Mouse (Mus musculus) intestine, embryonic 15.5 days (tissue): ENCODE measurements around the gene Fat3. TPM values are rescaled to one million over a fixed set of nuclear protein-coding genes. Genes with fewer than 3 reads are reported as not detected.

ENCODE experiments used
- ATAC-seq: fragments of 200-750 bp; cut with Nextera tagmentation; 2 replicates; pipeline ENCODE4 v1.8.0; 2017; ENCODE audit warnings: moderate TSS enrichment, moderate library complexity
- H3K27ac ChIP-seq: fragments of 300-500 bp; sonication (generic); 2 replicates; pipeline ENCODE4 v1.5.1; 2015; ENCODE audit warnings: mild to moderate bottlenecking, inconsistent platforms
- H3K27me3 ChIP-seq: fragments of 300-500 bp; sonication (generic); replicated peaks from 2 replicates; pipeline ENCODE4 v1.6.1; 2015; ENCODE audit warnings: inconsistent platforms
- H3K36me3 ChIP-seq: fragments of 300-500 bp; sonication (generic); 2 replicates; pipeline ENCODE4 v1.6.1; 2015; ENCODE audit warnings: inconsistent platforms
- H3K4me1 ChIP-seq: fragments of 300-500 bp; sonication (generic); replicated peaks from 2 replicates; pipeline ENCODE4 v1.6.1; 2015; ENCODE audit warnings: inconsistent platforms
- H3K4me2 ChIP-seq: fragments of 300-500 bp; sonication (generic); replicated peaks from 2 replicates; pipeline ENCODE4 v1.6.1; 2015; ENCODE audit warnings: mild to moderate bottlenecking, inconsistent platforms
- H3K4me3 ChIP-seq: fragments of 300-500 bp; sonication (generic); replicated peaks from 2 replicates; pipeline ENCODE4 v1.5.1; 2015; ENCODE audit warnings: inconsistent platforms
- H3K9ac ChIP-seq: fragments of 300-500 bp; sonication (generic); 2 replicates; pipeline ENCODE4 v1.6.1; 2015; ENCODE audit warnings: inconsistent platforms
- H3K9me3 ChIP-seq: fragments of 300-500 bp; sonication (generic); 2 replicates; pipeline ENCODE4 v1.6.1; 2016; ENCODE audit warnings: inconsistent platforms
- WGBS: fragments of 180-500 bp; shearing (Covaris S2); methylation state at CpG from one replicate; pipeline ENCODE4 v1.1.7; 2015; 5-methylcytosine and 5-hydroxymethylcytosine counted together
- polyA plus RNA-seq: library from polyadenylated mRNA; unstranded; fragments of >200 nt; fragmentation: Nextera tagmentation; extraction: Ambion mirVana; gene quantifications from 2 replicates; pipeline ENCODE4 v1.2.1, GENCODE M21; 2015

The Fat3 gene
- polyA plus RNA-seq, 1 experiment from 2014 or later: 0.46 TPM

DNA sequence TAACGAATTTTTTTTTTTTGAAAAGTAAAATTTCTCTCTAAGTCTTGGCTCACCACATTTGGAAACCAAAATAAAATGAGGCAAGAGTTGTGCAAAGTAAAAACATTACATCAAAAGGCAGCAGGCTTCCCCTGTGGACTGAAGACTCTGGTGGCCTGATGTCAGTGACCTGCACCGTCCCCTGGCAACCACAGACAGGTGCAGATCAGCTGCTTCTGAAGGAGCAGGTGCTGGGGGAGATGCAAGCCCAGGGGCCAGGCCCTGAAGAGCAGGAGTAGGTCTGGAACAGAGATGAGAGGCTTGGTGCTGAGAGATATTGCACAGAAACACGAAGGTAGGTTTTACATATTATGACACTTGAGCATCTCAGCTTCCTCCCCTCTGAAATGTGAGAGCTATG lies 289.6 kb downstream of the Fat3 start:
- H3K4me2 ChIP-seq: no peak overlapping the region
- no peaks in the 10 kb centered on the region for H3K36me3 ChIP-seq
- 82% methylated on average over 3 of the region's 3 CpGs for WGBS
- H3K9ac ChIP-seq: no peak overlapping the region
- peaks cover 4% of the 10 kb centered on the region for H3K4me1 ChIP-seq
- H3K27ac ChIP-seq: no peak overlapping the region
- no peaks in the 10 kb centered on the region for H3K9me3 ChIP-seq
- ATAC-seq: no peak
- no peaks in the 10 kb centered on the region for H3K27me3 ChIP-seq
- no peak overlapping the region for H3K4me3 ChIP-seq

DNA sequence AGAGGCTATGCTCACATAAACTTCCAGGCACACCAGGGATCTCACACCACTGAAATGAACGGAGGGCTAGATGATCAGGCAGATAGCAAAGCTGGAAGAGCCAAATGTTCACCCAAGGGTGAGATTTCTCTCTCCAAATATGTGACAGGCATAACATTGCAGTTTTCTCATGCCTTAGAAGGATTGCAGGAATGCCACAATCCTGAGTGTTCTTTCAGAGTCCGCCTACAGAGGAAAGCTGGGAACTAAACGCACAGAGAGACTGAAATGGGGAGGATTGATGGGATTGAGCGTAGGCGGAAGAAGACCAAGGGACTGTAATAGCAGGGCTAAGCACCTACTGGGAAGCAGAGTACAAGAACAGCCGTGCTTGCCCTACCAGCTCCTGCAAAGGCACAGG lies 298.8 kb downstream of the Fat3 start:
- Histone ChIP-seq H3K4me2 (no peak overlapping the region), H3K27me3 (no peaks in the 10 kb centered on the region), H3K4me1 (no peaks in the 10 kb centered on the region), H3K27ac (no peak overlapping the region), H3K36me3 (no peaks in the 10 kb centered on the region), H3K9ac (no peak overlapping the region), H3K4me3 (no peak overlapping the region), H3K9me3 (no peaks in the 10 kb centered on the region)
- WGBS: 64% methylated on average over 6 of the region's 6 CpGs
- no peak for ATAC-seq

DNA sequence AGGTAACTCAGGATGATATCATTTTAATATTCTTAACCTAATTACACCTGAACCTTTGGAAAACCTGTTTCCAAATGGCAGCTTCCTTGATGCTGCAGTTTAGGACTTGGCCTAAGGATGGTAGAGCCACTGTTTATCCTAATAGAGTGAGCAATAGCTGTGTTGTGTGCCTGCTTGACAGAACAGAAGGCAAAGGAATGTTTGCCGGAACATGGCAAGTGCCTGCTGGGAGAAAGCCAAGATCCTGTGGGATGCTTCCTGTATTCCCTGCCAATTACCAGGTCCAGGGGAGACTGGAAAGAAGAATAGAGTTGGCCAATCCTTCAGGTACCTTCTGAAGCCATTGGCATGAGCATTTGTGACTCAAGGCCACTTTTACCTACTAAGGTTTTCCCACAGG lies 300.1 kb downstream of the Fat3 start:
- H3K9ac ChIP-seq: no peak overlapping the region
- H3K4me3 ChIP-seq: no peak overlapping the region
- H3K4me2 ChIP-seq: no peak overlapping the region
- no peaks in the 10 kb centered on the region for H3K9me3 ChIP-seq
- H3K36me3 ChIP-seq: no peaks in the 10 kb centered on the region
- no peaks in the 10 kb centered on the region for H3K27me3 ChIP-seq
- WGBS: 52% methylated on average over 1 of the region's 1 CpGs
- H3K27ac ChIP-seq: no peak overlapping the region
- no peak for ATAC-seq
- no peaks in the 10 kb centered on the region for H3K4me1 ChIP-seq

DNA sequence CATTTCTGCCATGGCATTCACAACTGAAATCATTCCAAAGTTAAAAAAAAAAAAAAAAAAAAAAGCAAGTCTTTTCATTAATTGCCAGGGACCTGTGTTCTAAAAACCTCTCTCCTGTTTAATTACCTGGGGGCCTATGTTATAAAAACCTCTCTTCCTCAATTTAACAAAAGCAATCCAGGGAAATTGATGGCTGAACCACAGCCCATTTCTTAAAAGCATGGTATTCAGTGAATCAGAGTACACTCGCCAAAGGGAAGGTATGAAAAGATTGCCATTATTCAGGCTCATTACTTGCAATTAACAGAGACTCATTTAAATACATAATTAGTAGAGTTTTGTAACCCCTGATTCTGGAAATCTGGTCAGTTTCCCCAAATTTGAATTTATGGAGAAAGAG lies 314.6 kb downstream of the Fat3 start:
- no peaks in the 10 kb centered on the region for H3K27me3 ChIP-seq
- WGBS: 93% methylated on average over 1 of the region's 1 CpGs

DNA sequence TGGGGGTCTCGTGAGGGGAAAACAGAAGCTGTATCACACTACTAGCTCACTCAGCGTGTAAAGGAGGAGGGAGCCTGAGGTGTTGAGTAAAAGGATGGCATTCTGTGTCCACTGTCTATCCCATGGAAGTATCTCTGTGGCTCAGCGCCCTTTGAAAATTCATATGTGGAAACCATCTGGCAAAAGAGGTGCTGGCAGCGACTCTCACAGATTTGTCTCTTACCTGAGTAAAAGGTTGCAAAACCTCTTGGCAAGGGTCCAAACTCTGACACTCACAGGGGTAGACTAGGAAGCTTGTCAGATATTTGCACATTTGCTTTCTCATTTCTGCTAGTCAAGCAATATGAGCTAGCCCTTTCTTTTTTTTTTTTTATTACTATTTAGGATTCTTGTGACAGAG lies 331.8 kb downstream of the Fat3 start:
- Histone ChIP-seq H3K4me2 (no peak overlapping the region), H3K4me3 (no peak overlapping the region), H3K27ac (no peak overlapping the region), H3K36me3 (no peaks in the 10 kb centered on the region), H3K27me3 (no peaks in the 10 kb centered on the region), H3K9me3 (no peaks in the 10 kb centered on the region), H3K4me1 (no peaks in the 10 kb centered on the region), H3K9ac (no peak overlapping the region)
- 83% methylated on average over 4 of the region's 4 CpGs for WGBS
- no peak for ATAC-seq

More for the DNA sequence above, 314.6 kb downstream of the Fat3 start:
- Histone ChIP-seq H3K4me1 (no peaks in the 10 kb centered on the region), H3K9ac (no peak overlapping the region), H3K9me3 (no peaks in the 10 kb centered on the region), H3K4me2 (no peak overlapping the region), H3K4me3 (no peak overlapping the region), H3K27ac (no peak overlapping the region), H3K36me3 (no peaks in the 10 kb centered on the region)
- no peak for ATAC-seq

DNA sequence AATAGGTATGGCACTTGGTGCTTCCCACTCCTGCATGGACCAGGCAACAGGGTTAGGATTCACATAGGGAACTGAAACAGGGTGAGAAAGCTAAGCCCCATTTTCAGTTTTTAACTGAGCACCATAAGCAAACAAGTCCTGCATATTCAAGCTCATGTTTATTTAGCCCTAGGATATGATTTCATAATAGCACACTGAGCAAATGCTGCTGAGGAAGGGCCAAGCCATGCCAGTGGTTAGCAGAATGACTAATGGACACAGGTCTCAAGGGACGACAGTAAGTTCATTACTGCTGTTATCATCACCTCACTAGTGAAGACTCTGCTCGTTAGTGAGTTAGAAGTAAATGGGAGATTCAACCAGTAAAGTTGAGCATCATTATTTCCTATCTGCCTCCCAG lies 333.0 kb downstream of the Fat3 start:
- Histone ChIP-seq H3K4me3 (no peak overlapping the region), H3K9ac (no peak overlapping the region), H3K27me3 (no peaks in the 10 kb centered on the region), H3K36me3 (no peaks in the 10 kb centered on the region), H3K4me1 (no peaks in the 10 kb centered on the region), H3K27ac (no peak overlapping the region), H3K4me2 (no peak overlapping the region), H3K9me3 (no peaks in the 10 kb centered on the region)
- 58% methylated on average over 2 of the region's 2 CpGs for WGBS
- no peak for ATAC-seq

DNA sequence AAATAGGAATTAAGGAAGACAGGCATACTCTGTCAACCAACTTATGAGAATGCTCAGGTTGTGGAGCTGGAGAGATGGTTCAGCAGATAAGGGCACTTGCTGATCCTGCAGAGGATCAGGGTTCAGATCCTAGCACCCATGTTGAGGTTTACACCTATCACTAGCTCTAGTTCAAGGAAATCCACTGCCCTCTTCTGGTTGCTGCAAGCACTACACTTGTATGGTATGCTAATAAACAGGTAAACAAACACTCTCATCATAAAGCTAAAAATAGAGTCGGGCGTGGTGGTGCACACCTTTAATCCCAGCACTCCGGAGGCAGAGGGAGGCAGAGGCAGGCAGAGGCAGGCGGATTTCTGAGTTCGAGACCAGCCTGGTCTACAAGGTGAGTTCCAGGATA lies 341.7 kb downstream of the Fat3 start:
- WGBS: 94% methylated on average over 5 of the region's 5 CpGs
- no peak for ATAC-seq
- Histone ChIP-seq H3K27me3 (no peaks in the 10 kb centered on the region), H3K4me2 (no peak overlapping the region), H3K9me3 (no peaks in the 10 kb centered on the region), H3K36me3 (no peaks in the 10 kb centered on the region), H3K4me1 (no peaks in the 10 kb centered on the region), H3K4me3 (no peak overlapping the region), H3K27ac (no peak overlapping the region), H3K9ac (no peak overlapping the region)

DNA sequence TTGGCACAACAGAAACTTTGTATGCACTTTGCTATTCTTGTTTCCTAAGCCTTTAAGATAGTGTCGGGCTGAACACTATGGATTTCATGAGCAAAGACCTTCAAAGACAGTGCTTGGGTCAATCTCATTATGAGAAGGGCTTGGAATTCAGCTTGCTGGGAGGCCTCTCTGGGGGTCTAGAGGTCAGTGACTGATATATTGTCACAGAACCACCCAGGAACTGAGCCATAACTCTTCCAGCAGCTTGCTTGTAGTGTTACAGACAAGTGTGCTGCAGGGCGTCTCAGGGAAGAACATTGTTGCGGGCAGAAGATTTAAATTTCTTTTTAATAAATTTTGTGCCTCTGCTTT lies 347.5 kb downstream of the Fat3 start:
- Histone ChIP-seq H3K4me3 (no peak overlapping the region), H3K27ac (no peak overlapping the region), H3K9ac (no peak overlapping the region), H3K4me1 (no peaks in the 10 kb centered on the region; the same call in 1 of the 2 replicates), H3K9me3 (no peaks in the 10 kb centered on the region), H3K27me3 (no peaks in the 10 kb centered on the region), H3K4me2 (no peak overlapping the region), H3K36me3 (no peaks in the 10 kb centered on the region)
- ATAC-seq: no peak
- WGBS: 48% methylated on average over 3 of the region's 3 CpGs

DNA sequence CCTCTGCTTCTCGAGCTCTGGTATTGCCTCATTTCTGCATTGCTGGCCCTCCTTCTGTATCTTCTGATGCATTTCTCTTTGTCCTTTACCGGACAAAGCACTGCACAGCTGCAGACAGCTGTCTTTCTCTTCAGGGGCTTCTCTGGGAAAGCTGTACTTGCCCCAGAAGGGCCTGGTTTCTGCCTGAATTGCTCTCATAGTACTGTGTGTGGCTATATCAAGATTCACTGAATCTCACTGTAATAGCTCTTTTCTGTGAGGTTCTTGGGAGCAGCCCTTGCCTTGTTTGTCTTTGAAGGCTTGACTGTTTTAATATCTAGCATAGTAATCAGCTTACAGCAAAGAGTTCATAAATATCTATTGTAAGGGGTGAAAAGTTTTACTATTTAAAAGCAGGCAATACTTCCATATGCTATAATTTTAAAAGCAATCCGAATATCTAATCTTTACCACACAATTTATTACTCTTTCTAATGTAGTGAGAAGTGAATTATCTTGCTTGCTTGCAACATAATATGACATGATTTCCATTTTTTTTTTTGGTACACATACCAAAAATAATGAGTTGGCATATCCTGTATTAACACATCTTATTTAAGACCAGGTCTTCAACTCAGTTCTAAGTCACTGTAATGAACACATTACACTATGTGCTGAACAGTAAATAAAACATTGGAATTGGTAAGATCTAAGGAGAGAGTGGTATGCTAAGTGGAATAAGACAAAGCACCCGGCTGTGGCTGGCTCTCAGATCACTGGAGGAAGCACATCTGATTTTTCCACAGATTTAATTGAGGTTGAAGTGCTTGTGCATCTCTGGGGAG lies 348.1 kb downstream of the Fat3 start:
- H3K4me1 ChIP-seq: no peaks in the 10 kb centered on the region; the same call in 1 of the 2 replicates
- no peaks in the 10 kb centered on the region for H3K9me3 ChIP-seq
- no peak overlapping the region for H3K4me2 ChIP-seq
- H3K27ac ChIP-seq: no peak overlapping the region
- H3K9ac ChIP-seq: no peak overlapping the region
- no peaks in the 10 kb centered on the region for H3K27me3 ChIP-seq
- WGBS: 56% methylated on average over 4 of the region's 4 CpGs
- H3K36me3 ChIP-seq: no peaks in the 10 kb centered on the region
- no peak overlapping the region for H3K4me3 ChIP-seq
- ATAC-seq: no peak

DNA sequence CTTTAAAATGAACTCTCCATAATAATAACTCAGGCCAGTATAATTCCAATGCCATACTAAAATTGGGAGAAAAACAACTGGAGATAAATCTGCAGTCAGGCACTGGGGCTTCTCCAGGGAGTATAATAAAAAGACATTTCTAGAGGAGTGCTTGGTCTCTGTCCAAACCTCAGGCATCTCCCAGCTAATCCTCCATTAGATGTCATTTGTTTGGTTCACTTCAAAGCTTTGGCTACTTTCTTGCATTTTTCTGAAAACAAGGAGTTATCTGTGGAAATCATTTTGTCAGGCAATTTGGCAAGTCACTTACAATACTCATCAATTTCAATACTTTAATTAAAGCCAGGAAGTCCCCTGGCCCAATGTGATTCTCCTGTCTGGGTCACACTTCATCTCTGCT lies 351.0 kb downstream of the Fat3 start:
- no peaks in the 10 kb centered on the region; the same call in 1 of the 2 replicates for H3K4me1 ChIP-seq
- no peak overlapping the region for H3K4me3 ChIP-seq
- H3K27me3 ChIP-seq: no peaks in the 10 kb centered on the region
- no peak overlapping the region for H3K4me2 ChIP-seq
- H3K27ac ChIP-seq: no peak overlapping the region
- H3K9ac ChIP-seq: no peak overlapping the region
- no peaks in the 10 kb centered on the region for H3K36me3 ChIP-seq
- no peak for ATAC-seq
- no peaks in the 10 kb centered on the region for H3K9me3 ChIP-seq

DNA sequence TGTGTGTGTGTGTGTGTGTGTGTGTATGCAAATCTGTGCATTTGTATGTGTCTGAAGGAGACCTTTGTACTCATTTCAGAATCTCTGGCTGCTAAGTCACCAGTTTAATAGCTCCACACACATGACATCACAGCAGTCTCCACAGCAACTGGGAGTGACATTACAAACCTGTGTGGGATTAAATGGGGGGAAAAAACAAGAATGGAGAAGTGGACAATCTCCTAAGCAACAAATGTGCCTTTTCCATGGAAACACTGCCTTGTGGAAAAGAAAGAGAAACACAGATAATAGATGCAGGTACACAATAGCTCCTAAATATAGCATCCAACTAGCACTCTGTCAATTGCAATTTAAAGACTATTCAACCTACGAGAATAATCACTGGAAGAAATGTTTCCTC lies 353.4 kb downstream of the Fat3 start:
- Histone ChIP-seq H3K36me3 (no peaks in the 10 kb centered on the region), H3K9me3 (no peaks in the 10 kb centered on the region), H3K27me3 (no peaks in the 10 kb centered on the region), H3K4me3 (no peak overlapping the region), H3K4me2 (no peak overlapping the region), H3K4me1 (no peaks in the 10 kb centered on the region), H3K27ac (no peak overlapping the region), H3K9ac (no peak overlapping the region)
- WGBS: 70% methylated on average over 1 of the region's 1 CpGs
- no peak for ATAC-seq

DNA sequence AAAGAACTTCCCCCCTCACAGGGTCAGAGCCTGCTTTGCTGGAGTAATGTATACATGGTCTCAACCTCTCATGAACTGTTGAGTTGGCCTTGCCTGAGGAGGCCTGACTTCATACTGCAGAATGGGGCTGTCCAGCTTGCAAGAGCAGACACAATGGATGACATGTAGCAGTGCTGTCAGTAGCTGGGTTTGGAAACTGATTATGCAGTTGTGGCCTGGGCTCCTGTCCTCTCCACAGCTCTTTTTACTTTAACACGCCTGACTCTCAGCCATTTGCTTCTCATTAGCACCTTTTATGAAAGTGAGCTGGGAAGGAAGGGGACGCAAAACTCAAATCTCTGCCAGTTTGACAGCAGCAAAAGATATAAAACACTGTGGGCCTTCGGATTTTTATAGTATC lies 356.4 kb downstream of the Fat3 start:
- no peak overlapping the region for H3K9ac ChIP-seq
- 81% methylated on average over 3 of the region's 3 CpGs for WGBS
- no peaks in the 10 kb centered on the region for H3K36me3 ChIP-seq
- no peak overlapping the region for H3K4me2 ChIP-seq
- no peak overlapping the region for H3K27ac ChIP-seq
- no peaks in the 10 kb centered on the region for H3K9me3 ChIP-seq
- no peaks in the 10 kb centered on the region for H3K27me3 ChIP-seq
- H3K4me1 ChIP-seq: no peaks in the 10 kb centered on the region
- no peak overlapping the region for H3K4me3 ChIP-seq
- no peak for ATAC-seq

DNA sequence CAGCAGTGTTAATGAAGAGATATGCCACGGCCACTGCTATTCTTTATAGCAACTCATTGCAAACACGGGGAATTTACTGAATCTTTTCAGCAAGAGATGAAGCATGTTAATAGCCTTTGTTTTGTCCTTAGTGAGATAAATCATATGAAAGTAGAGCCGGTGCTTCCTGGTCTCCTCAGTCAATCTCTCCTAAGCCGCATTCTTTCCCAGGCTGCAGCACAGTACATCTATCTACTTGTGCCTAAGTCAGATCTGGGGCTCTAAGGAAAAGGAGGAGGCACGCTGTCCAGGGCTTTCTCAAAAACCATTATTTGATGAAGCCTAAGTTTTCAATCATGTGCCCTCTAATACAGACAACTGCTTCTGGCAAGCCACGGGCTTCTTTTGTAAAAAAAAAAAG lies 361.8 kb downstream of the Fat3 start:
- Histone ChIP-seq H3K4me3 (no peak overlapping the region), H3K36me3 (no peaks in the 10 kb centered on the region), H3K27me3 (no peaks in the 10 kb centered on the region), H3K4me2 (no peak overlapping the region), H3K9me3 (no peaks in the 10 kb centered on the region), H3K27ac (no peak overlapping the region), H3K4me1 (no peaks in the 10 kb centered on the region), H3K9ac (no peak overlapping the region)
- 48% methylated on average over 6 of the region's 6 CpGs for WGBS
- ATAC-seq: no peak
